Mouse (Mus musculus) gastrocnemius, adult 2 months (tissue): ENCODE data around the gene Gemin4. TPM values are rescaled to one million over a fixed set of nuclear protein-coding genes. Genes with fewer than 3 reads are reported as not detected.

Source experiments
- DNase-seq: peaks from one replicate; pipeline ENCODE4 v3.0.0; 2022
- H3K27ac ChIP-seq: fragments of 200-600 bp; 2 replicates; pipeline ENCODE4 v1.8.1; 2022; ENCODE audit warnings: mild to moderate bottlenecking
- H3K4me3 ChIP-seq: fragments of 200-600 bp; 2 replicates; pipeline ENCODE4 v1.8.1; 2022; ENCODE audit warnings: mild to moderate bottlenecking, moderate library complexity
- CTCF ChIP-seq: fragments of 200-600 bp; IDR thresholded peaks from 2 replicates; pipeline ENCODE4 v1.8.1; 2022; ENCODE audit warnings: antibody characterized with exemption, mild to moderate bottlenecking, moderate library complexity
- intact Hi-C: fragments of 180-260 bp; cut with DNase I; formaldehyde crosslinking; loops from one replicate; pipeline ENCODE4 v1.15.1; 2025
- total RNA-seq, 2 experiments: library from RNA; stranded (reverse); gene quantifications; 2 replicates each; pipeline ENCODE4 v1.2.3; 2021

The Gemin4 gene
- total RNA-seq, 2 experiments from 2014 or later, result 3.0 to 3.9 TPM

DNA sequence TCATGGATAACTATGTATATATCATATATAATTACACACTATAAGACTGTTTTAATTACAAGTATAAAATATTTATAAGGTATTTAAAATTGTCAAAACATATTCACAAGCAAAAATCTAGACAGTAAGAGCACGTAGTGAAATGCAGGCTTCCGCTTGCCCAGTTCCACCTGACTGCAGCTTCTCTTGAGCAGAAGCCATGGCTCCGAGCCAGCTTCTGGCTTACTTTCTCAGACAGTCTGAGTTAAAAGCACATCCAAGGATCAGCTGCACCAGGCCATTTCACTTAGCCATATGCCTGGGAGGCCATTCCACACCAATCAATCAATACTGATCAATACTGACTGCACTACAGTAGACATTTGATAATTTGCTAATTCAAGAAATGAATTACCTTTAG is 48.5 kb downstream of the Gemin4 start:
- H3K4me3 ChIP-seq, result no peak overlapping the region
- intact Hi-C loops, result loop anchor here (5.0 to 10.0 kb wide), 4 partner anchors 142 to 454 kb away; partner anchors contain the start of gene Rflnb
- no peak overlapping the region for H3K27ac ChIP-seq
- peak; percentile 62 for DNase-seq
- TF ChIP-seq CTCF, result no peak

DNA sequence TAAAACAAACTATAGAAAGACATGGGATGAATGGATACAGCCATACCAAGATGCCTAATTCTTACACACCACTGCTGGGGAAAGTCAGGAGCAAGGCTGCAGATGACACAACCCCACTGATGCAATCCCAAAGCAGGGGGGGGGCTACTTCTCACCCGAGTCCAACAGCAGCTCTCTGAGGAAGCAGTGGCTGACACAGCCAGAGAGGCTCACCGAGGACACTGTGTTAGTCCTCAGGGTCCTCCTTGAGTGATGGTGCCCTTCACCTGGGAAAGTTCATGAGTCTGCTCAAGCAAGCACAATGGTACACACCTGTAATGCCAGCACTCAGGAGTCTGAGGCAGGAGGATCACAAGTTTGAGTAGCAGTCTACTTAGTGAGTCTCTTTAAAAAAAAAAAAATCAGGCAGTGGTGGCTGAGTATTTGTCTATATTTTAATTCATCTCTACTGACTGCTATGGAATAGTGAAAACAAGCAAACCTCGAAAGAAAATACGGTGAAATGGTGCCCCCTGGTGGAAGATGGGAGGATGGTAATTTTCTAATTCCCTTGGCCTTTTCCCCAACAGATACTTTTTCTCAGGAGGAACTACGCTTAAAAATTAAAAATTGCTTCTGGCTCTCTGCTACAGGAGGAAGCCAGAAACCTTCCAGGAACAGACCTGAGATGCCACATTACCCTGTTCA is 50.2 kb downstream of the Gemin4 start:
- peak overlapping the region; percentile 41; the same call in 1 of the 2 replicates for H3K27ac ChIP-seq
- DNase-seq, result peak; percentile 65
- intact Hi-C loops, result loop anchor here (1.0 to 10.0 kb wide), 5 partner anchors 81 to 452 kb away; partner anchors contain the start of gene Rflnb

DNA sequence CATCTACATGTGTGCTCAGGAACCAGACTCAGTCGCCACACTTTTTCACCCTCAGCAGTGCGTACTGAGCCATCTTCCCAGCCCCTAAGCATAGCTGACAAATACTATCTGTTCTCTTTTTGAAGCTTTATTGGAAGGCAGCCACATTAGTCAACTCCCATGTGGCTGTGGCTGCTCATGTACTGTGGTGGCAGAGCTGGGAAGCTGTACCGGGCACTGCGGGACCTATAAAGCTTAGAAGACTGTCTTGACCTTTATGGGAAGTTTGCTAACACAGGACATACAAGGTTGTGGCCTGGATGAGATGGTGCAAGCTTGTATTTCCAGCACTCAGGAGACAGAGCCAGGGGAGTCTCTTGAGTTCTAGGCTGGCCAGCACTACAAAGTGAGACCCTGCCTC is 50.8 kb downstream of the Gemin4 start:
- H3K27ac ChIP-seq, result peak overlapping the region; percentile 41; the same call in 1 of the 2 replicates
- intact Hi-C loops, result loop anchor here (1.0 to 10.0 kb wide), 5 partner anchors 80 to 452 kb away; partner anchors contain the start of gene Rflnb
- no peak overlapping the region for H3K4me3 ChIP-seq
- no peak for DNase-seq
- TF ChIP-seq CTCF, result no peak

More for the DNA sequence above, 50.2 kb downstream of the Gemin4 start:
- TF ChIP-seq CTCF, result peak; percentile 82
- H3K4me3 ChIP-seq, result no peak overlapping the region

Other genes with a start within 250 kb of the Gemin4 start
- gene 1700016K19Rik, start 217.8 kb downstream of the Gemin4 start, total RNA-seq, result not detected
- gene Rflnb, start 189.9 kb downstream of the Gemin4 start, total RNA-seq, result 10 to 100 TPM; 13.2 to 21.8 TPM
- 10 to 100 TPM; 22.0 to 22.1 TPM for gene Vps53, start 38.0 kb downstream of the Gemin4 start, total RNA-seq
- 1 to 10 TPM; 1.4 to 2.0 TPM for gene Fam57a, start 38.0 kb downstream of the Gemin4 start, total RNA-seq
- gene Dbil5, start 56 bp downstream of the Gemin4 start, total RNA-seq, result not detected
- gene Mrm3, start 26.1 kb upstream of the Gemin4 start, total RNA-seq, result 10 to 100 TPM; 11.3 to 16.2 TPM
- 10 to 100 TPM; 21.9 to 24.2 TPM for gene Glod4, start 26.1 kb upstream of the Gemin4 start, total RNA-seq
- 10 to 100 TPM; 42.0 to 49.3 TPM for gene Nxn, start 181.5 kb upstream of the Gemin4 start, total RNA-seq
- 10 to 100 TPM; 29.0 to 45.0 TPM for gene Timm22, start 189.3 kb upstream of the Gemin4 start, total RNA-seq